In genomic region chr16:59071755-59072154, GRCm38 (mm10) we compare ENCODE assay signal across 27 mouse cellular contexts. TPM values are rescaled to one million over a fixed set of nuclear protein-coding genes. Genes with fewer than 3 reads are reported as not detected.
DNase-seq lines count a peak whose midpoint lies in the region; ATAC-seq and TF ChIP-seq lines count a peak whose summit lies in the region.
"Had no signal": no experiment of that assay in that cellular context is flagged by ENCODE, and none has a peak within 500 bp of the region (broad histone marks: within the 10 kb centered on the region; RNA-seq: fewer than 3 reads in every experiment).

No protein-coding gene starts in this region.

- H3K4me3 ChIP-seq in intestine, embryonic 15.5 days (replicated peaks): no peak overlapping the region
- H3K4me3 ChIP-seq in intestine, embryonic 16.5 days (ENCODE audit: low read length): no peak overlapping the region
- no peak overlapping the region for H3K4me3 ChIP-seq in intestine, postnatal 0 days (ENCODE audit: low read depth, low read length)

- H3K4me1 ChIP-seq in intestine, embryonic 15.5 days (replicated peaks): no peaks in the 10 kb centered on the region
- H3K4me1 ChIP-seq in intestine, embryonic 16.5 days (ENCODE audit: control insufficient read depth, insufficient read depth, low read length): no peaks in the 10 kb centered on the region
- H3K4me1 ChIP-seq in intestine, postnatal 0 days (replicated peaks; ENCODE audit: control insufficient read depth, insufficient read depth, low read length): no peaks in the 10 kb centered on the region

- peak; percentile 75 for ATAC-seq in intestine, embryonic 15.5 days
- peak; percentile 79 for ATAC-seq in intestine, embryonic 16.5 days
- peak; percentile 82 for ATAC-seq in intestine, postnatal 0 days
- ATAC-seq in monocyte, adult 5-6 weeks (replicated peaks; ENCODE audit: insufficient number of reproducible peaks, low FRiP score, low TSS enrichment, poor library complexity, severe bottlenecking): no peak
- ATAC-seq: activated CD4-positive, CD25-positive, alpha-beta regulatory T cell, adult 4 months; CD4-positive, CD25-positive, alpha-beta regulatory T cell, adult 4 months; Patski had no signal

- no peaks in the 10 kb centered on the region for H3K9me3 ChIP-seq in intestine, embryonic 15.5 days
- H3K9me3 ChIP-seq in intestine, embryonic 16.5 days (ENCODE audit: control insufficient read depth, low read length): no peaks in the 10 kb centered on the region
- no peaks in the 10 kb centered on the region for H3K9me3 ChIP-seq in intestine, postnatal 0 days (ENCODE audit: control insufficient read depth)
- H3K9me3 ChIP-seq: G1E had no signal

- no peak for TF ChIP-seq CTCF in intestine, postnatal 0 days (IDR thresholded peaks at IDR 0.05; ENCODE audit: low read depth)

- H3K27me3 ChIP-seq in intestine, embryonic 15.5 days (replicated peaks): no peaks in the 10 kb centered on the region
- no peaks in the 10 kb centered on the region for H3K27me3 ChIP-seq in intestine, embryonic 16.5 days (replicated peaks; ENCODE audit: control insufficient read depth, insufficient read depth, low read length)
- H3K27me3 ChIP-seq in intestine, postnatal 0 days (replicated peaks; ENCODE audit: control insufficient read depth, insufficient read depth, low read length): no peaks in the 10 kb centered on the region
- H3K27me3 ChIP-seq: CH12.LX, Patski had no signal

- H3K36me3 ChIP-seq in intestine, embryonic 15.5 days: no peaks in the 10 kb centered on the region
- H3K36me3 ChIP-seq in intestine, embryonic 16.5 days (ENCODE audit: control insufficient read depth, insufficient read depth, low read length): no peaks in the 10 kb centered on the region
- H3K36me3 ChIP-seq in intestine, postnatal 0 days (ENCODE audit: control insufficient read depth, insufficient read depth): no peaks in the 10 kb centered on the region
- H3K36me3 ChIP-seq: G1E had no signal

- H3K4me2 ChIP-seq in intestine, embryonic 15.5 days (replicated peaks): no peak overlapping the region
- H3K4me2 ChIP-seq in intestine, embryonic 16.5 days (ENCODE audit: low read depth, low read length): no peak overlapping the region
- no peak overlapping the region for H3K4me2 ChIP-seq in intestine, postnatal 0 days (replicated peaks; ENCODE audit: low read depth)

- intact Hi-C loops in left cerebral cortex, postnatal 36 days (cut with DNase I): no loop called here

- no peak overlapping the region for H3K9ac ChIP-seq in intestine, embryonic 15.5 days
- no peak overlapping the region for H3K9ac ChIP-seq in intestine, embryonic 16.5 days (ENCODE audit: low read depth, low read length)
- H3K9ac ChIP-seq in intestine, postnatal 0 days (ENCODE audit: low read depth, low read length): no peak overlapping the region

- H3K27ac ChIP-seq in intestine, embryonic 15.5 days: no peak overlapping the region
- H3K27ac ChIP-seq in intestine, embryonic 16.5 days (ENCODE audit: low read length): no peak overlapping the region
- H3K27ac ChIP-seq in intestine, postnatal 0 days (ENCODE audit: low read depth, low read length): no peak overlapping the region

- DNase-seq in left cerebral cortex, postnatal 36 days (ENCODE audit: low spot score in 2 of 2): no peak
- DNase-seq in yolk sac, embryonic 10.5 days (ENCODE audit: low spot score): no peak
- DNase-seq: adrenal gland, adult 2 months; adrenal gland, adult 8-10 months; adrenal gland, postnatal 10 days; adrenal gland, postnatal 14 days; adrenal gland, postnatal 25 days; adrenal gland, postnatal 36 days; B cell, adult 2 months; cerebellum, adult 11 months; cerebellum, adult 11-12 months; cerebellum, adult 18-20 months had no signal

RNA-seq across cellular contexts. Expression of gene Olfr190, which starts 6.0 kb away (rescaled TPM):
- polyA plus RNA-seq in intestine, embryonic 15.5 days (2015; fragmentation: Nextera tagmentation; extraction: Ambion mirVana): not detected in 2 replicates
- polyA plus RNA-seq in intestine, embryonic 16.5 days (2015; fragmentation: Nextera tagmentation; extraction: Ambion mirVana): not detected in 2 replicates
- polyA plus RNA-seq in intestine, postnatal 0 days (2015; fragmentation: Nextera tagmentation; extraction: Ambion mirVana): 0.03 and 0.07 TPM in 2 replicates
- not detected for total RNA-seq in left cerebral cortex, postnatal 36 days (2021)
- total RNA-seq in monocyte, adult 5-6 weeks (2017): under 0.01 to 0.32 TPM in 2 of 3 replicates, not detected in the other
- total RNA-seq: adrenal gland, adult 18-20 months; adrenal gland, adult 2 months; adrenal gland, adult 8-10 months; adrenal gland, postnatal 10 days; adrenal gland, postnatal 14 days; adrenal gland, postnatal 25 days; adrenal gland, postnatal 36 days; adrenal gland, postnatal 4 days; CH12.LX; ES-E14; MEL had no signal
- polyA plus RNA-seq: activated CD4-positive, CD25-positive, alpha-beta regulatory T cell, adult 4 months; adrenal gland, adult 2 months; brain, embryonic 14.5 days; C2C12; G1E; Patski had no signal

RNA-seq across cellular contexts. Expression of gene Olfr191, which starts 17.9 kb away (rescaled TPM):
- polyA plus RNA-seq in intestine, embryonic 15.5 days (2015; fragmentation: Nextera tagmentation; extraction: Ambion mirVana): not detected in 2 replicates
- polyA plus RNA-seq in intestine, embryonic 16.5 days (2015; fragmentation: Nextera tagmentation; extraction: Ambion mirVana): not detected in 2 replicates
- not detected in 2 replicates for polyA plus RNA-seq in intestine, postnatal 0 days (2015; fragmentation: Nextera tagmentation; extraction: Ambion mirVana)
- total RNA-seq in left cerebral cortex, postnatal 36 days (2021): not detected
- total RNA-seq in monocyte, adult 5-6 weeks (2017): not detected in 3 replicates
- total RNA-seq: adrenal gland, adult 18-20 months; adrenal gland, adult 2 months; adrenal gland, adult 8-10 months; adrenal gland, postnatal 10 days; adrenal gland, postnatal 14 days; adrenal gland, postnatal 25 days; adrenal gland, postnatal 36 days; adrenal gland, postnatal 4 days; CH12.LX; ES-E14; MEL had no signal
- polyA plus RNA-seq: activated CD4-positive, CD25-positive, alpha-beta regulatory T cell, adult 4 months; adrenal gland, adult 2 months; brain, embryonic 14.5 days; C2C12; CD4-positive, CD25-positive, alpha-beta regulatory T cell, adult 4 months; G1E; Patski had no signal

RNA-seq across cellular contexts. Expression of gene Olfr187, which starts 32.2 kb away (rescaled TPM):
- not detected in 2 replicates for polyA plus RNA-seq in intestine, embryonic 15.5 days (2015; fragmentation: Nextera tagmentation; extraction: Ambion mirVana)
- not detected in 2 replicates for polyA plus RNA-seq in intestine, embryonic 16.5 days (2015; fragmentation: Nextera tagmentation; extraction: Ambion mirVana)
- not detected in 2 replicates for polyA plus RNA-seq in intestine, postnatal 0 days (2015; fragmentation: Nextera tagmentation; extraction: Ambion mirVana)
- not detected for total RNA-seq in left cerebral cortex, postnatal 36 days (2021)
- total RNA-seq in monocyte, adult 5-6 weeks (2017): not detected in 3 replicates
- total RNA-seq: adrenal gland, adult 18-20 months; adrenal gland, adult 2 months; adrenal gland, adult 8-10 months; adrenal gland, postnatal 10 days; adrenal gland, postnatal 14 days; adrenal gland, postnatal 25 days; adrenal gland, postnatal 36 days; adrenal gland, postnatal 4 days; CH12.LX; ES-E14; G1E; MEL had no signal
- polyA plus RNA-seq: activated CD4-positive, CD25-positive, alpha-beta regulatory T cell, adult 4 months; adrenal gland, adult 2 months; brain, embryonic 14.5 days; C2C12; CD4-positive, CD25-positive, alpha-beta regulatory T cell, adult 4 months; G1E; Patski had no signal

RNA-seq across cellular contexts. Expression of gene Olfr193, which starts 39.9 kb away (rescaled TPM):
- polyA plus RNA-seq in intestine, embryonic 15.5 days (2015; fragmentation: Nextera tagmentation; extraction: Ambion mirVana): not detected in 2 replicates
- not detected in 2 replicates for polyA plus RNA-seq in intestine, embryonic 16.5 days (2015; fragmentation: Nextera tagmentation; extraction: Ambion mirVana)
- not detected in 2 replicates for polyA plus RNA-seq in intestine, postnatal 0 days (2015; fragmentation: Nextera tagmentation; extraction: Ambion mirVana)
- not detected for total RNA-seq in left cerebral cortex, postnatal 36 days (2021)
- not detected in 3 replicates for total RNA-seq in monocyte, adult 5-6 weeks (2017)
- total RNA-seq: adrenal gland, adult 18-20 months; adrenal gland, adult 2 months; adrenal gland, adult 8-10 months; adrenal gland, postnatal 10 days; adrenal gland, postnatal 14 days; adrenal gland, postnatal 25 days; adrenal gland, postnatal 36 days; adrenal gland, postnatal 4 days; CH12.LX; ES-E14; MEL had no signal
- polyA plus RNA-seq: activated CD4-positive, CD25-positive, alpha-beta regulatory T cell, adult 4 months; adrenal gland, adult 2 months; brain, embryonic 14.5 days; C2C12; CD4-positive, CD25-positive, alpha-beta regulatory T cell, adult 4 months; G1E; Patski had no signal

RNA-seq across cellular contexts. Expression of gene Olfr186, which starts 41.7 kb away (rescaled TPM):
- polyA plus RNA-seq in intestine, embryonic 15.5 days (2015; fragmentation: Nextera tagmentation; extraction: Ambion mirVana): not detected in 2 replicates
- not detected in 2 replicates for polyA plus RNA-seq in intestine, embryonic 16.5 days (2015; fragmentation: Nextera tagmentation; extraction: Ambion mirVana)
- polyA plus RNA-seq in intestine, postnatal 0 days (2015; fragmentation: Nextera tagmentation; extraction: Ambion mirVana): not detected in 2 replicates
- not detected for total RNA-seq in left cerebral cortex, postnatal 36 days (2021)
- not detected in 3 replicates for total RNA-seq in monocyte, adult 5-6 weeks (2017)
- total RNA-seq: adrenal gland, adult 18-20 months; adrenal gland, adult 2 months; adrenal gland, adult 8-10 months; adrenal gland, postnatal 10 days; adrenal gland, postnatal 14 days; adrenal gland, postnatal 25 days; adrenal gland, postnatal 36 days; adrenal gland, postnatal 4 days; CH12.LX; ES-E14; MEL had no signal
- polyA plus RNA-seq: adrenal gland, adult 2 months; brain, embryonic 14.5 days; C2C12; CD4-positive, CD25-positive, alpha-beta regulatory T cell, adult 4 months; G1E; Patski had no signal
